Mouse (Mus musculus) forelimb bud, embryonic 11.5 days (tissue): ENCODE measurements around the gene Gm11639.
"Not testable (repeated sequence)": the region's sequence is repeated elsewhere in the genome, so short reads cannot be mapped to it uniquely, and the experiment has no call there.

Experiments used
- DNase-seq: peaks from one replicate; pipeline ENCODE4 v3.0.0-alpha.2; 2012; ENCODE audit warnings: low read depth, low spot score

The Gm11639 gene

DNA sequence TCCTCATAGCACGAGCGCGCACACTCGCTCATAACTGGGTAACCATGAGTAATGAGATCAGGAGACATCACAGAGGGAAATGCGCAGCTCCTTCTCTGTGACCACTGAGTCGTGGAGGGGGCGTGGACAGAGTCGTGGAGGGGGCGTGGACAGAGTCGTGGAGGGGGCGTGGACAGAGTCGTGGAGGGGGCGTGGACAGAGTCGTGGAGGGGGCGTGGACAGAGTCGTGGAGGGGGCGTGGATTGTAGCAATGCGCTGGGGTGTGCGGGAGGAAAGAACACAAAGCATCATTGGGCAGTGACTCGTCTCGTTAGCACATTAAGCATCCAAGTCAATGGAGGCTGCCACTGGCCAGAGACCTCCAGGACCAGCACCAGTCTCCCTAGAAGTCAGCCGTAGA lies 426.9 kb downstream of the Gm11639 start:
- not testable (repeated sequence) for DNase-seq

- no peak for DNase-seq
Measured at GRCm38 (mm10) chr11:105117814-105118213, 432.3 kb downstream of the Gm11639 start.

GRCm38 (mm10) chr11:105120551-105121061 lies 435.1 kb downstream of the Gm11639 start:
- DNase-seq = no peak

DNA sequence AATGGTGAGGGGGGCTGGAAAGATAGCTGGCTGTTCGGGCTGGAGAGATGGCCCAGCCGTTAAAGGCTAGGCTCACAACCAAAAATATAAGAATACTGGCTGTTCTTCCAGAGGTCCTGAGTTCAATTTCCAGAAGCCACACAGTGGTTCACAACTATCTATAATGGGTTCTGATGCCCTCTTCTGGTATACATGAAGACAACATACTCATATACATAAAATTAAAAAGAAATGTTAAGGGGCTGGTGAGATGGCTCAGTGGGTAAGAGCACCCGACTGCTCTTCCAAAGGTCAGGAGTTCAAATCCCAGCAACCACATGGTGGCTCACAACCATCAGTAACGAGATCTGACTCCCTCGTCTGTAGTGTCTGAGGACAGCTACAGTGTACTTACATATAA lies 436.3 kb downstream of the Gm11639 start:
- not testable (repeated sequence) for DNase-seq

DNA sequence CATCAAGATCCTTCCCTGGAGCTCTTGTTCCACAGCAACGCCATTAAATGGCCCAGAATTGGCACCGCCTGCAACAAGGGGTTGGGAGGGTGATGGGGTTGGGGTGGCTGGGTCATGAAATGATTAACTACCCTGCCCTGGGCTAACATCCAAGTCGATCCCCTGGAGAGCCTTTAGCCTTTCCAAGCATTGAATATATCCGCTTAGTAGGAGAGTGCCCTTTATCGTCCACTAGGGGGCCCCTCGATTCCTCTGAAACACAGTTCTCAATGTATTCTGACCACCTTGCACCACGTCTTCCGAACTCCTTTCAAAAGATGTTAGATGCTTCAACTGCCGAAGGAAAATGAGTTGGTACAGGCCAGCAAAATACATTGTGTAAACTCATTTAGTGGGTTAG lies 438.5 kb downstream of the Gm11639 start:
- peak; percentile 71 for DNase-seq

DNA sequence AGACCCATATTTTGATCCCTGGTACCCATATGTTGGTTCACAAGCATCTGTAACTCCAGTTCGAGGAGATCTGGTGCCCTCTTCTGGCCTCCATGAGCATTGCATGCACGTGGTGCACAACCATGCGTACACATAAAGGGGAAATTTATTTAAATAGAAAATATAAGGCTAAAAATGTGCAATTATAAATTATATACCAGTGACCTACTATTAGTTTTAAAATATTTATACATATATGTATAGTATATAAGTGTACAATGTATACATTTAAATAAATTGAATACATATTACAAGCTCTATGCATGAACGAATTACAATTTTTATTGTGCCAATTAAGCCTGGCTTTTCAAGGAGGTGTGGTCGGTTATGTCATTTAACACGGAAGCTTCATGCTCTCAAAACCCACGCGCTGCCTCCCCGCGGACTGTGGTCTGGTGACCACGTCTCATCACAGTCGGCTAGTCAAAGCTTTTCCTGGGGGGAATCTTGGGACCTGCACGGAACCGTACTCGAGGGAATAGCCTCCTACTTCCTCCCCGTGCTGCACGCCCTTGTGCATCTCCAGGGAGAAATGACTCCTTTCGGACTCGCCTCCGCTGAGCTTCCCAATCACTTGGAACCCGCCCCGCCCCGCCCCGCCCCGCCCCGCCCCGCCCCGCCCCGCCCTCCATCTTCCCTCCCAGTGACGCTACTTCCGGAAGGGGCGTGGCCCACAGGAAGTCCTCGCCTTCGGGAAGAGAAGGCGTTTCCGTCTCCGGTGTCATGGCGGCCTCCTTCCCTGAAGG lies 440.4 kb downstream of the Gm11639 start, which contains the start of gene Mettl2:
TSS of gene Mettl2 (plus strand) at position 691 of the 785 bp plus-strand sequence.
- DNase-seq = peak; percentile 89

DNA sequence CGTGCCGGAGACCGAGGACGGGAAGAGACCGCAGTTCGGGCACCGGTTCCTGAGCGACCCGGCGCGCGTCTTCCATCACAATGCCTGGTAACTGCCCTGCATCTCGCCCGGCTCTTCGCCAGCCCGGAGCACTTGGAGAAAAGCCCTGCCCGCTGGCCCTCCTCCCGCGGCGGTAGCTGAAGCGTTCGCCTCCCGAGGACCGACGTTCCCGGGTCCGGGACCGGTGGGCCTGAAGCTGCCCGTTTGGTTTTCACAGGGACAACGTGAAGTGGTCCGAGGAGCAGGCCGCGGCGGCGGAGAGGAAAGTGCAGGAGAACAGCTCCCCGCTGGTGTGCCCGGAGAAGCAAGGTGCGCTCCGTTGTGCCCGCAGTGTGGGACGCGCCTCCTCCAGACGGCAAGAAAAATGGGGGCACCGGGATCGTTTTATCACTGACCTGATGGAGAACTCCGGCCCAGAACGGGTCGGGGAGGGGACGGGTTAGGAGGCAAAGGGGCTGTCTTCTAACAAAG lies 441.1 kb downstream of the Gm11639 start:
- no peak for DNase-seq

DNA sequence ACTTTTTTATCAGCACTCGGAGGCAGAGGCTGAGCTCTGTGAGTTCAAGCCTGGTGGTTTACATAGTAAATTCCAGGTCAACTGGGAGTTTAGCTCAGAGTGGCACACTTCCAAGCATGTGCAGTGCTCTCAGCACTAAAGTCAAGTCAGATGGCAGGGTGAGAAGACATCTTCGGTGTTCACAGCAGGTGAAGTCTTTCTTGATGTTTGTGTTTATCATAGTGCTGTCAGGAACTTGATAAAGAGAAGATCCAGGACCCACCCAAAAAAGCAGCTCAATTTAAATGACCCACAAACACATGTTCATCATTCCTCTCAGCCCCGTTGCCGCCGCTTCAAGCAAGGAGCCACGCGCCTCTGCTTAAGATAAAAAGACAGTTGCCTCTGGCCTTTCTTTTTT lies 450.2 kb downstream of the Gm11639 start:
- DNase-seq = no peak

DNA sequence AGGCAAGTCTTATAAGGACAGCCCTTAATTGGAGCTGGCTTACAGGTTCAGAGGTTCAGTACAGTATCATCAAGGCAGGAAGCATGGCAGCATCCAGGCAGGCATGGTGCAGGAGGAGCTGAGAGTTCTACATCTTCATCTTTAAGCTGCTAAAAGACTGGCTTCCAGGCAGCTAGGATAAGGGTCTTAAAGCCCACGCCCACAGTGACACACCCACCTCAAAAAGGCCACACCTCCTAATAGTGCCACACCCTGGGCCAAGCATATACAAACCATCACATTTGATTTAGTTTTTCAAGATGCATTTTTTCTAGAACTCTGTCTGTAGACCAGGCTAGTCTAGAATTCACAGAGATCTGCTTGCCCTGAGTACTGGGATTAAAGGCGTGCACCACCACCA lies 451.7 kb downstream of the Gm11639 start:
- not testable (repeated sequence) for DNase-seq

DNA sequence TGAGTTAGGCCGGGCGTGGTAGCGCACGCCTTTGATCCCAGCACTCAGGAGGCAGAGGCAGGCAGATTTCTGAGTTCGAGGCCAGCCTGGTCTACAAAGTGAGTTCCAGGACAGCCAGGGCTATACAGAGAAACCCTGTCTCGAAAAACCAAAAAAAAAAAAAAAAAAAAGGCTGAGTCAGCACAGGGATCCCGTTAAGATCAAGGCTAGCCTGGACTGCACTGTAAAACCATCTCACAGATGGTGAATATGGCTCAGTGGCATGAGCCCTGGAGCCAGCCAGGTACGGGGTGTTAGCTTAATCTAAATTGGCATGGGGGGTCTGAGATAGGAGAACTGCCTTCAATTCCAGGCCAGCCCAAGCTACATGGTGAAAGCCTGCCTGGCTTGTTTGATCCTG lies 455.0 kb downstream of the Gm11639 start:
- DNase-seq = not testable (repeated sequence)

GRCm38 (mm10) chr11:105141115-105141514 lies 455.6 kb downstream of the Gm11639 start:
- no peak for DNase-seq

DNA sequence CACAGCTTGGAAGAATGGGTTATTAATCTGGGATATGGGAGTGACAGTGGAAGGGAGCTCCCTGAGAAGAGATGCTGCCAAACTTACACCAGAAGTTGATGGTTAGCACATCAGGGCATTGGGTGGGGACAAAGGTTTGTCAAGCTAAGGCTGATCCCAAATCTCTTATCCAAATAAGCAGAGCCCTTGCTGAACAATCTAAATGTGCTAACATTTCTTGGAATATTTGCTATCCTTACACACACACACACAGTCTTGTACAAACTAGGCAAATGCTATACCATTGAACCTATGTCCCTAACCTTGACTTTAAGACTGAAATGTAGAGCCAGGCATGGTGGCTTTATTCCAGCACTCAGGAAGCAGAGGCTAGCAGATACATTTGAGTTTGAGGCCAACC lies 458.1 kb downstream of the Gm11639 start:
- no peak for DNase-seq

DNA sequence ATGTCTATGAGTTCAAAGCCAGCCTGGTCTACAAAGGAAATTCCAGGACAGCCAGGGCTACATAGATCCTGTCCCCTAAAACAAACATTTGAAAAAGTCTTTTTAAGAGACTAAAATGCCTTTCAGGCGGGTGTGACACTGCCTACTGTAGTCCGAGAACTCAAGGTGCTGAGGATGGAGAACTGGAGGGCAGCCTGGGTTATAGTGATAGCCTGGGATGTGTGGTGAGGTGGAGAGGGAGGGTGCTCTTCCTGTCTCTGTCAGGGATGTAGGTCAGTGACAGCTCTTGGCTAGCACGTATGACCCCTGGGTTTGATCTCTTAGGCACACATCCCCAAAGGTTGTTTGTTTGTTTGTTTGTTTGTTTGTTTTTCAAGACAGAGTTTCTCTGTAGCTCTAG lies 458.6 kb downstream of the Gm11639 start:
- no peak for DNase-seq

- no peak for DNase-seq
Measured at GRCm38 (mm10) chr11:105144508-105145210, 459.2 kb downstream of the Gm11639 start.

GRCm38 (mm10) chr11:105145211-105145610 lies 459.7 kb downstream of the Gm11639 start:
- no peak for DNase-seq

- DNase-seq = no peak
Measured at GRCm38 (mm10) chr11:105146593-105146992, 461.1 kb downstream of the Gm11639 start, which contains the start of gene Gm10842. TSS of gene Gm10842 (plus strand) at chr11:105146893.

DNA sequence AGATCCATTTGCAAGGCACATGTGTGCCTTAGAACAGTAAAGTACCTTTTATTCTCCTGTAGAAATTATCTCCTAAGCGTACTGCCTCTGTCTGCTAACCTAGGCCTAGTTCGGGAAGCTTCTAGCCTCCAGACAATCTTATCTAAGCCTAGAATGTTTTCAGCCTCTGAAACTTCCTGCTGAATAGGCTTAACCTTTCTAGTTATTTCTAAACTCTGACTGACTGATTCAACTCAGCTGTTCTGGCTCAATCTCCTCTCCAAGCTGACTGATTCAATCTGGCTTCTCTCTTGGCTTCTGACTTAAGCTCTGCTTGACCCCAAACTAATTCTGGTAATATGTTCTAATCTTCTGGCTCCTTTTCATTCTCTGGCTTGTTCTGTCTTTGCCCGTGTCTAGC lies 463.8 kb downstream of the Gm11639 start:
- no peak for DNase-seq

- no peak for DNase-seq
Measured at GRCm38 (mm10) chr11:105149766-105150165, 464.3 kb downstream of the Gm11639 start.

- no peak for DNase-seq
Measured at GRCm38 (mm10) chr11:105150691-105151090, 465.2 kb downstream of the Gm11639 start.

- peak; percentile 55 for DNase-seq
Measured at GRCm38 (mm10) chr11:105151226-105152016, 465.9 kb downstream of the Gm11639 start.

- no peak for DNase-seq
Measured at GRCm38 (mm10) chr11:105152017-105152300, 466.5 kb downstream of the Gm11639 start.
